ENCODE assay signal across 8 mouse cellular contexts in genomic region chr10:57632868-57633240, GRCm38 (mm10). TPM values are rescaled to one million over a fixed set of nuclear protein-coding genes. Genes with fewer than 3 reads are reported as not detected.
A peak's percentile ranks its signal among the peaks of the same experiment; 100 is the strongest.
DNase-seq lines count a peak whose midpoint lies in the region; ATAC-seq lines count a peak whose summit lies in the region.

No protein-coding gene starts in this region.

- peak overlapping the region; percentile 45 for H3K4me3 ChIP-seq in kidney, embryonic 15.5 days (replicated peaks)
- H3K4me3 ChIP-seq in embryonic facial prominence, embryonic 10.5 days: peak overlapping the region; percentile 57
- peak overlapping the region; percentile 44 for H3K4me3 ChIP-seq in forebrain, embryonic 14.5 days (ENCODE audit: low read depth, low read length)
- peak overlapping the region; percentile 44; the same call in 1 of the 2 replicates for H3K4me3 ChIP-seq in midbrain, embryonic 11.5 days (ENCODE audit: low read depth, low read length)

- peaks cover 11% of the 10 kb centered on the region for H3K4me1 ChIP-seq in kidney, embryonic 15.5 days
- peaks cover 13% of the 10 kb centered on the region for H3K4me1 ChIP-seq in embryonic facial prominence, embryonic 10.5 days
- H3K4me1 ChIP-seq in forebrain, embryonic 14.5 days (ENCODE audit: control insufficient read depth, insufficient read depth, low read length): peaks cover 7% of the 10 kb centered on the region; the same call in 1 of the 2 replicates
- peaks cover 5% of the 10 kb centered on the region for H3K4me1 ChIP-seq in midbrain, embryonic 11.5 days (ENCODE audit: control insufficient read depth, insufficient read depth, low read length)

- ATAC-seq in kidney, embryonic 15.5 days (replicated peaks; ENCODE audit: low FRiP score): no peak
- no peak; the same call in 1 of the 2 replicates for ATAC-seq in forebrain, embryonic 14.5 days
- no peak for ATAC-seq in midbrain, embryonic 11.5 days (ENCODE audit: low FRiP score)

- peaks cover 14% of the 10 kb centered on the region for H3K27me3 ChIP-seq in kidney, embryonic 15.5 days
- peaks cover 26% of the 10 kb centered on the region for H3K27me3 ChIP-seq in embryonic facial prominence, embryonic 10.5 days (replicated peaks; ENCODE audit: low read depth, poor library complexity, severe bottlenecking)
- H3K27me3 ChIP-seq in forebrain, embryonic 14.5 days (replicated peaks; ENCODE audit: control insufficient read depth, insufficient read depth, low read length): 0 out of 2 replicates have a peak, but pooled peaks cover 2% of the 10 kb centered on the region
- no peaks in the 10 kb centered on the region; the same call in 1 of the 2 replicates for H3K27me3 ChIP-seq in midbrain, embryonic 11.5 days (ENCODE audit: control insufficient read depth, insufficient read depth, low read length)

- no peak overlapping the region for H3K9ac ChIP-seq in kidney, embryonic 15.5 days
- peak overlapping the region; percentile 63; the same call in 1 of the 2 replicates for H3K9ac ChIP-seq in forebrain, embryonic 14.5 days (ENCODE audit: low read length)
- H3K9ac ChIP-seq in midbrain, embryonic 11.5 days (ENCODE audit: low read length): no peak overlapping the region; the same call in 1 of the 2 replicates

- no peaks in the 10 kb centered on the region for H3K36me3 ChIP-seq in kidney, embryonic 15.5 days
- H3K36me3 ChIP-seq in embryonic facial prominence, embryonic 10.5 days (replicated peaks): no peaks in the 10 kb centered on the region
- H3K36me3 ChIP-seq in forebrain, embryonic 14.5 days (ENCODE audit: control insufficient read depth, insufficient read depth, low read length): no peaks in the 10 kb centered on the region
- H3K36me3 ChIP-seq in midbrain, embryonic 11.5 days (ENCODE audit: control insufficient read depth, insufficient read depth, low read length): no peaks in the 10 kb centered on the region

- no peaks in the 10 kb centered on the region for H3K9me3 ChIP-seq in kidney, embryonic 15.5 days (replicated peaks)
- peaks cover 6% of the 10 kb centered on the region; the same call in 1 of the 2 replicates for H3K9me3 ChIP-seq in embryonic facial prominence, embryonic 10.5 days
- no peaks in the 10 kb centered on the region; the same call in 1 of the 2 replicates for H3K9me3 ChIP-seq in forebrain, embryonic 14.5 days (replicated peaks; ENCODE audit: control insufficient read depth, low read length)
- peaks cover 4% of the 10 kb centered on the region; the same call in 1 of the 2 replicates for H3K9me3 ChIP-seq in midbrain, embryonic 11.5 days (ENCODE audit: control insufficient read depth, low read length)

- H3K27ac ChIP-seq in kidney, embryonic 15.5 days: no peak overlapping the region
- no peak overlapping the region for H3K27ac ChIP-seq in embryonic facial prominence, embryonic 10.5 days (replicated peaks)
- H3K27ac ChIP-seq in forebrain, embryonic 14.5 days (ENCODE audit: low read depth, low read length): no peak overlapping the region
- no peak overlapping the region for H3K27ac ChIP-seq in midbrain, embryonic 11.5 days (ENCODE audit: low read depth, low read length)

- 77% methylated on average over 4 of the region's 4 CpGs for WGBS in kidney, embryonic 15.5 days
- 74% methylated on average over 4 of the region's 4 CpGs for WGBS in embryonic facial prominence, embryonic 10.5 days
- 83% methylated on average over 4 of the region's 4 CpGs for WGBS in forebrain, embryonic 14.5 days
- 84% methylated on average over 4 of the region's 4 CpGs for whole genome bisulfite sequencing in midbrain, embryonic 11.5 days

- H3K4me2 ChIP-seq in kidney, embryonic 15.5 days: peak overlapping the region; percentile 81
- peak overlapping the region; percentile 82 for H3K4me2 ChIP-seq in forebrain, embryonic 14.5 days (ENCODE audit: low read length)
- H3K4me2 ChIP-seq in midbrain, embryonic 11.5 days: peak overlapping the region; percentile 85; the same call in 1 of the 2 replicates

- DNase-seq in kidney, postnatal 14 days: no peak
- no peak for DNase-seq in embryonic facial prominence, embryonic 10.5 days (ENCODE audit: low spot score)
- DNase-seq in forebrain, embryonic 14.5 days (ENCODE audit: low spot score): no peak
- no peak for DNase-seq in midbrain, embryonic 11.5 days (ENCODE audit: low spot score, missing footprints)
- no peak for DNase-seq in thymus, postnatal 36 days
- DNase-seq in adrenal gland, adult (ENCODE audit: inconsistent age in 2 of 2, low spot score in 1 of 2): no peak
- DNase-seq in T-cell, adult 2 months (ENCODE audit: low spot score): no peak

RNA-seq across cellular contexts. Expression of gene Pkib, which starts 1.1 kb away (rescaled TPM):
- polyA plus RNA-seq in kidney, embryonic 15.5 days (2015; fragmentation: Nextera tagmentation; extraction: Ambion mirVana): 4.4 and 4.6 TPM in 2 replicates
- polyA plus RNA-seq in embryonic facial prominence, embryonic 10.5 days (2016; fragmentation: Nextera tagmentation; extraction: Ambion mirVana): 1.1 and 1.4 TPM in 2 replicates
- 0.60 and 2.3 TPM in 2 replicates for polyA plus RNA-seq in forebrain, embryonic 14.5 days (2014; fragmentation: Nextera tagmentation; extraction: Ambion mirVana)
- 6.1 and 8.8 TPM in 2 replicates for polyA plus RNA-seq in midbrain, embryonic 11.5 days (2014; fragmentation: Nextera tagmentation; extraction: Ambion mirVana)
